Mouse (Mus musculus): ENCODE measurements around the gene Susd3.

The Susd3 gene

GRCm38 (mm10) chr13:49246011-49246410 lies 2.5 kb downstream of the Susd3 start:
- DNase-seq: peak; percentile 65 to 81

GRCm38 (mm10) chr13:49245251-49245650 lies 3.3 kb downstream of the Susd3 start:
- DNase-seq: peak; percentile 87 to 89

DNA sequence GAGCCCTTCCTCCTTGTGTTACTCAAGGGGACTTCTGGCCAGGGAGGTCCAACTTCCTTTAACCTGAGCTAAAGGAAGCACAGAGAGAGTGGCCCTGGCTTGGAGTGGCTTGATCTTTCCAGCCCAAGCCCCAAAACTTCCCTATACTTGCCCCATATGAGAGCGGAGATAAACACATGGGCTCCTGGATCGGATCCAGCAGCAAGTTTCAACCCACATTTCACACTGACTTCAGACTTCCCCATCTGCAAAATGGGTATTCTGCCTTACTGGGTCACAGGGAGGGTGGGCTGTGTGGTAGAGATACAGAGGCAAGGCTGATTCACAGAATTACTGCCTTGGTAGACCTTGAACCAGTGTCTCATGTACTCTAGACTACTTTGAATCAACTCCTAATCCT lies 5.0 kb downstream of the Susd3 start:
- DNase-seq: no peak

GRCm38 (mm10) chr13:49242321-49243065 lies 6.0 kb downstream of the Susd3 start:
- no peak for DNase-seq

DNA sequence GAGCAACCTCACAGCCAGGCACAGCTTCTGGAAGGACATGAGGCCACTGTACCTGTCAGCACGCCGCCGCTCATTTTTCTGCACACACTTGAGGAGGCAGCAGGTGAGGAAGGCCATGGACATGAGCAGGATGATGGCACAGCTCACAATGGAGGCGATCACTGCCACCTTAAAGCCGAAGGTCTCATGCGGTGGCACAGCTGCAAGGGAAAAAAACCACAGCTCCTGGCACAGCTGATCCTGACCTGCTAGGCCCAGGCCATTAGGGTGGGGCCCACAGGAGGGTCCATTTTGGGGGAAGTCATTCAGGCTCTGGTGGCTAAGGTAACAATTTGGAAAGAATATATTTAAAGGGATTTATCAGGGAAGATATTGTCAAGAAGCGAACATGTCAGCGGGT lies 9.8 kb downstream of the Susd3 start:
- DNase-seq: no peak

DNA sequence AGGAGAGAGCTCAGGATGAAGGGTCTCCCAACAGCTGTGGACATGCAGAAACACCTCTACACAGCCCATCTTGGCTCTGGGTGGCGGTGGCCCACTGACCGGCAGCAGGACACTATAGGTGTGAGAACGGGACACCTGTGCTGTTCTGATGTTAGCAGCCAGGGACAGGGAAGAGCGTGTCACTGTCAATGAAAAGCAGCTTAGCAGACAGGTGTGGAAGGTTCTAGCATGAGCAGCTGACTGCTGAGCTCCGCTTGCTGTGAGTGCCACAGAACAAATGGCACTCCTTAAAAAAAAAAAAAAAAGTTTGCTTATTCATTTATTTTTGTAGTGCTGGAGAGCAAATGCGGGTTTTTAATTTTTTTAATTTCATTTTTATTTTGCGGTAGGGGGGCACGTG lies 10.9 kb downstream of the Susd3 start:
- no peak for DNase-seq

DNA sequence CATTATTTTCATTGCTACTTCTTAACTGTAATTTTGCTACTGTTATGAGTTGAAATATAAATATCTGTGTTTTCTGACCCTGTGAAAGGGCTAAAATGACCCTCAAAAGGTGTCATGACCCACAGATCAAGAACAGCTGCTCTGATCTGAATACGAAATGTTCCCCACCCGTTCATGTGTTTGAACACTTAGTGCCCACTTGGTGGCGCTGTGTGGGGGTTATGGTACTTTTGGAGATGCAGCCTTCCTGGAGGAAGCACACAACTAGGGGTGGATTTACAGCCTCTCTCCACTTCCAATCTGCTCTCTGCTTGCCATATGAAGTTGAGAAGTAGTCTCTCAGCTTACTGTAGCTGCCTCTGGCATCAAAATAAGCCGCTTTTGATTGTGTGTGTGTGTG lies 13.8 kb downstream of the Susd3 start:
- no peak for DNase-seq

- DNase-seq: peak; percentile 73 to 78
Measured at GRCm38 (mm10) chr13:49233792-49234572, 14.5 kb downstream of the Susd3 start.

GRCm38 (mm10) chr13:49225633-49226032 lies 22.9 kb downstream of the Susd3 start:
- no peak for DNase-seq

GRCm38 (mm10) chr13:49225159-49225558 lies 23.3 kb downstream of the Susd3 start:
- DNase-seq: no peak

GRCm38 (mm10) chr13:49224729-49225128 lies 23.8 kb downstream of the Susd3 start:
- no peak for DNase-seq

DNA sequence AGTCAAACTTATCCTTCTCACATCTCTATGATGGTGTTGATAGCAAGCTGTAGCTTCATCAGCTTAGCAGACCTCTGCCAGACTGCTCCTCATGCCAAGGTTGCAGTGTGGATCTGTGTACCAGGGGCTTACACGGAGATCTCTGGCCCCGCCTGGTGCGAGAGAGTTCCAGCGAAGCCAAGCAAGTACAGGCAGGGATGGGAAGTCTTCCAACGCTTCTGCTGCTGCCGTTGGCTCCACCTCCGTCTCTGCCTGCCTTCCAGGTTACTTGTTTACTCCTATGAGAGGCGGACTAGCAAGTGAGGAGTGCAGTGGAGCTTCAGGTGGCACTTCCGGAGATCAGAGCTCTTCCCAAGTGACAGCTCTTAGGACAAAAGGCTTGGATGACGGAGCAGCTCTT lies 24.2 kb downstream of the Susd3 start:
- DNase-seq: peak; percentile 64 to 66

DNA sequence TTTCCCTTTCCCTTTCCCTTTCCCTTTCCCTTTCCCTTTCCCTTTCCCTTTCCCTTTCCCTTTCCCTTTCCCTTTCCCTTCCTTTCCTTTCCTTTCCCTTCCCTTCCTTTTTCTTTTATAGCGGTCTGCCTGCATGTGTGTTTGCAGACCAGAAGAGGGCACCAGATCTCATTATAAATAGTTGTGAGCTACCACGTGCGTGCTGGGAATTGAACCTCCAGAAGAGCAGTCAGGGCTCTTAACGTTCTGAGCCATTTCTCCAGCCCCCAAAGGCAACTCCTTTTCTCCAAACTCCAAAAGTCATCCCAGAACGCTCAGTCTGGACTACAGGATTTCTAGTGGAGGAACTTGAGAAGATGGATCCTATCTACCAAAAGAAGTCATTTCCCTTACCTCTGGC lies 27.6 kb downstream of the Susd3 start:
- no peak for DNase-seq

GRCm38 (mm10) chr13:49219367-49219766 lies 29.1 kb downstream of the Susd3 start:
- no peak for DNase-seq

DNA sequence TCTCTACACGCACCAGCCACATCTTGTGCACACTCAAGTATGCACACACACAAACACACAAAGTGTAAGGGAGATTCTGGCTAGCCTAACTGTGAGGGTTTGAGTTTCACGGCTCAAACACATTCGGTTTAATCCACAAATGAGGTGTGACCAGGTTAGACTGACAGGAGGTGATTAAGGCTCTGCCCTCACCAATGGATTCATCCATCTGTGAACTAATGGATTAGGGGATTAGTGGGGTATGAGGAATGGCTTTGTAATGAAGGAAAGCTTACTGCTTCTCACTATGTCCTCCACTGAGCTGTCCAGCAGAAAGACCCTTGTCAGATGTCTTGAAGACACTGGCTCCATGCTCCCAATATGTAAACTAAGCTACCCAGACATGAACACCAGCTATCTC lies 29.9 kb downstream of the Susd3 start:
- DNase-seq: no peak

GRCm38 (mm10) chr13:49216808-49217561 lies 31.5 kb downstream of the Susd3 start:
- no peak for DNase-seq

GRCm38 (mm10) chr13:49216220-49216552 lies 32.3 kb downstream of the Susd3 start:
- no peak for DNase-seq

- DNase-seq: peak; percentile 96
Measured at GRCm38 (mm10) chr13:49215504-49216219, 32.8 kb downstream of the Susd3 start, which contains the start of gene Card19. Card19 (minus strand) TSS chr13:49216037.

- DNase-seq: no peak
Measured at GRCm38 (mm10) chr13:49215128-49215503, 33.4 kb downstream of the Susd3 start.

DNA sequence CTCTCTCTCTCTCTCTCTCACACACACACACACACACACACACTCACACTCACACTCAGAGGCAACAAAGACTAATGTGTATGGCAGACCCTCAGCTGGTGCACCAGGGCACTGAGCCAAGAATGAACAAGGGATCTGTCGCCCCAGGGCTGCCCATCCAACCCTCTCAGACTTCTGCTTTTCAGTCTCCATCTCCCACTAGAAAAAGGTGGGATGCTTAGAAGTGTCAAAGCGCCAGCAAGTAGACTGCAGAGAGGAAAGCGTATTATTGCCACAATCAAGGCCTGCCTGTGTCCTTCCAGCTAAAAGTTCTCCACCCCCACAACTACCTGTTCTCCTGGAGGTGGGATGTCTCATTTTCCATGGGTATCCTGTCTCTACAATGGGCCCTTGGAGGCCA lies 34.1 kb downstream of the Susd3 start:
- DNase-seq: no peak

- DNase-seq: no peak
Measured at GRCm38 (mm10) chr13:49213531-49213932, 35.0 kb downstream of the Susd3 start.

DNA sequence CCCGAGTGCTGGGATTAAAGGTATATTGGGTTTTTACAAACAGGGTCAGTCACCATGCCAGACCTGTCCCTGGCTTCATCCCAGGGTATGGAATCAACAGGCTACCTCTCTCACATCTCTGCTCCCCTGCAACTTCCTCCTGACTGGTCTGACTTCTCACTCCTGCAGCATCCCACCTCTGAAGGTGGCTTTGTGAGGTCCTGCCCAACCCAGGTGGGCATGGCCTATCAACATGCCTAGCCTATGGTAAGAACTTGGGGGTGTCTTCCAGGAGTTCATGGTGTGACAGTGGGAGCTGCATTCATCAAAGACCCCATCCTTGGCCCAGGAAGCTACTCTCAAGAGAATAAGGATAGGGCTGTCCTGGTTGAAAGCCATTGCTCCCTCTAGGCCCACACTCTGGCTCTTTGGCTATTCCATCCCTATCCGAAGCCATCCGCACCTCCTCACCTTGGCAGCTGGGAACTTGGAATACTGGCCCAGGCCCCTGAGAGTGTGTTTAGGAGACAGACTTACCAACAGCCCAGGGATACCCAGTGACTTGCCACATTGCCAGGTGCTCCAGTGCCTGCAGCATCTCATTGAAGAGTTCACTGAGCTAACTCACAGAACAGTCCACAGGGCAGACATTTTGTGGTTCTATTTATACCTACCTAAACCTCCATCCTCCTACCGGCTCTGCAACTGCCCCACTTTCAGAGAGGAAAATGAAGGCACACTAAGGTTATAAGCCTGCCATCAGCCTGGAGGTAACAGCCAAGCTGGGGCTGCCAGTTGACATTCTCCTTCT lies 35.6 kb downstream of the Susd3 start:
- no peak for DNase-seq

Data from kidney, adult 8-10 months (tissue).